Mouse (Mus musculus): ENCODE data around the gene Zranb1.

The Zranb1 gene

GRCm38 (mm10) chr7:132930850-132931559 is at the start of gene Zranb1:
Gene Zranb1, plus strand, starts transcription at chr7:132931142.
- DNase-seq (ENCODE audit: low spot score in 2 of 2), result peak; percentile 97 to 98

GRCm38 (mm10) chr7:132882343-132882742 is 48.6 kb upstream of the Zranb1 start:
- DNase-seq (ENCODE audit: low spot score in 2 of 2), result no peak

GRCm38 (mm10) chr7:132884031-132884430 is 46.9 kb upstream of the Zranb1 start:
- no peak for DNase-seq (ENCODE audit: low spot score in 2 of 2)

- DNase-seq (ENCODE audit: low spot score in 2 of 2), result no peak
These were observed 43.7 kb upstream of the Zranb1 start for GRCm38 (mm10) chr7:132887019-132887804.

- no peak for DNase-seq (ENCODE audit: low spot score in 2 of 2)
These were observed 42.9 kb upstream of the Zranb1 start for GRCm38 (mm10) chr7:132888052-132888451.

GRCm38 (mm10) chr7:132888518-132889249 is 42.3 kb upstream of the Zranb1 start:
- DNase-seq (ENCODE audit: low spot score in 2 of 2), result no peak

GRCm38 (mm10) chr7:132889691-132890090 is 41.3 kb upstream of the Zranb1 start:
- no peak for DNase-seq (ENCODE audit: low spot score in 2 of 2)

- no peak for DNase-seq (ENCODE audit: low spot score in 2 of 2)
These were observed 40.7 kb upstream of the Zranb1 start for GRCm38 (mm10) chr7:132890201-132890600.

GRCm38 (mm10) chr7:132891561-132892310 is 39.2 kb upstream of the Zranb1 start:
- no peak for DNase-seq (ENCODE audit: low spot score in 2 of 2)

- no peak for DNase-seq (ENCODE audit: low spot score in 2 of 2)
These were observed 38.7 kb upstream of the Zranb1 start for GRCm38 (mm10) chr7:132892311-132892661.

- no peak for DNase-seq (ENCODE audit: low spot score in 2 of 2)
These were observed 38.1 kb upstream of the Zranb1 start for GRCm38 (mm10) chr7:132892806-132893205.

GRCm38 (mm10) chr7:132893336-132893735 is 37.6 kb upstream of the Zranb1 start:
- no peak for DNase-seq (ENCODE audit: low spot score in 2 of 2)

- DNase-seq (ENCODE audit: low spot score in 2 of 2), result no peak
These were observed 35.9 kb upstream of the Zranb1 start for GRCm38 (mm10) chr7:132894841-132895555.

GRCm38 (mm10) chr7:132896206-132896815 is 34.6 kb upstream of the Zranb1 start:
- DNase-seq (ENCODE audit: low spot score in 2 of 2), result no peak

- DNase-seq (ENCODE audit: low spot score in 2 of 2), result no peak
These were observed 33.7 kb upstream of the Zranb1 start for GRCm38 (mm10) chr7:132897258-132897657.

GRCm38 (mm10) chr7:132898234-132898633 is 32.7 kb upstream of the Zranb1 start:
- peak in 1 of 2 experiments; percentile 28 for DNase-seq (ENCODE audit: low spot score in 2 of 2)

GRCm38 (mm10) chr7:132900826-132901531 is 30.0 kb upstream of the Zranb1 start:
- DNase-seq (ENCODE audit: low spot score in 2 of 2), result no peak

GRCm38 (mm10) chr7:132903796-132904195 is 27.1 kb upstream of the Zranb1 start:
- no peak for DNase-seq (ENCODE audit: low spot score in 2 of 2)

GRCm38 (mm10) chr7:132921971-132922370 is 9.0 kb upstream of the Zranb1 start:
- no peak for DNase-seq (ENCODE audit: low spot score in 2 of 2)

GRCm38 (mm10) chr7:132925227-132925626 is 5.7 kb upstream of the Zranb1 start:
- DNase-seq (ENCODE audit: low spot score in 2 of 2), result no peak
